Mouse (Mus musculus) left cerebral cortex, adult 2 months (tissue): Measurements from ENCODE around the gene Fanca. TPM values are rescaled to one million over a fixed set of nuclear protein-coding genes. Genes with fewer than 3 reads are reported as not detected.

Source experiments
- DNase-seq, 2 experiments: peaks; one replicate each; pipeline ENCODE4 v3.0.0; 2021 to 2022; ENCODE audit warnings: low spot score in 2 of 2, mixed read lengths in 1 of 2; ENCODE audit errors: extremely low spot score in 1 of 2
- H3K27ac ChIP-seq: fragments of 200-600 bp; 2 replicates; pipeline ENCODE4 v1.8.1; 2022
- H3K4me3 ChIP-seq: fragments of 200-600 bp; 2 replicates; pipeline ENCODE4 v1.8.1; 2022
- CTCF ChIP-seq: fragments of 200-600 bp; IDR thresholded peaks from 2 replicates; pipeline ENCODE4 v1.8.1; 2022; ENCODE audit warnings: antibody characterized with exemption, mild to moderate bottlenecking, moderate library complexity
- intact Hi-C: fragments of 180-260 bp; cut with DNase I; formaldehyde crosslinking; loops from one replicate; pipeline ENCODE4 v1.15.1; 2025
- long read RNA-seq, 2 experiments: library from polyadenylated mRNA; stranded (forward); transcript quantifications; one replicate each; pipeline ENCODE4 v2.0.0; 2021; ENCODE audit warnings: borderline mapping rate in 2 of 2
- total RNA-seq, 2 experiments: library from RNA; stranded (reverse); gene quantifications; 2 replicates each; pipeline ENCODE4 v1.2.3; 2021

Gene Fanca
- 1 to 10 TPM; 3.1 to 3.7 TPM for total RNA-seq
- long read RNA-seq, experiment 1: 0 reads
- long read RNA-seq, experiment 2: 0 reads

DNA sequence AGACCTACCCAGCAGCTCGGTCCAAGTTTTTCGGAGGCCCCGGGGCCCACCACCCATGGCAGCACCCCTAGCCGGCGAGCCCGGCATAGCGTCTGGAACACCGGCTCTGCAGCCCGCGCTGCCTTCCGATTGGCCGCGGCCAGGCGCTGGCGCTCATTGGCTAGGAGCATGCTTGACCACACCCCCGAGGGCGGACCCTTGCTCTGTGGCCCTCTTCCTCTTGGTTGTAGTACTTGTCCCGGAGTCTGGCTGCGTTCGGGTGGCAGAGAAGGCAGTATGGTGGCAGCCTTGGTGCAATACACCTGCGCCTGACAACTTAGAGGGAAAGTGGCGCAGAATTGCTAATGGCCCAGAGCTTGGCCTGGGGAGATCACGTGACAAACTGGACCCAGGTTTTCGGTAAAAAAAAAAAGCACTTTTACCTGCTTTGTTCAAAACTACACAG is at the start of gene Fanca:
Gene Fanca, minus strand, starts transcription at position 110 of the 445 bp plus-strand sequence.
- intact Hi-C loops: loop anchor here (2.0 kb wide), 1 partner anchor 34 kb away; no protein-coding TSS in a partner anchor
- peak; percentile 36 for TF ChIP-seq CTCF
- DNase-seq: peak; percentile 88 to 90
- Histone ChIP-seq H3K27ac (no peak within 1 kb of the TSS), H3K4me3 (peak within 1 kb of the TSS; percentile 45)

DNA sequence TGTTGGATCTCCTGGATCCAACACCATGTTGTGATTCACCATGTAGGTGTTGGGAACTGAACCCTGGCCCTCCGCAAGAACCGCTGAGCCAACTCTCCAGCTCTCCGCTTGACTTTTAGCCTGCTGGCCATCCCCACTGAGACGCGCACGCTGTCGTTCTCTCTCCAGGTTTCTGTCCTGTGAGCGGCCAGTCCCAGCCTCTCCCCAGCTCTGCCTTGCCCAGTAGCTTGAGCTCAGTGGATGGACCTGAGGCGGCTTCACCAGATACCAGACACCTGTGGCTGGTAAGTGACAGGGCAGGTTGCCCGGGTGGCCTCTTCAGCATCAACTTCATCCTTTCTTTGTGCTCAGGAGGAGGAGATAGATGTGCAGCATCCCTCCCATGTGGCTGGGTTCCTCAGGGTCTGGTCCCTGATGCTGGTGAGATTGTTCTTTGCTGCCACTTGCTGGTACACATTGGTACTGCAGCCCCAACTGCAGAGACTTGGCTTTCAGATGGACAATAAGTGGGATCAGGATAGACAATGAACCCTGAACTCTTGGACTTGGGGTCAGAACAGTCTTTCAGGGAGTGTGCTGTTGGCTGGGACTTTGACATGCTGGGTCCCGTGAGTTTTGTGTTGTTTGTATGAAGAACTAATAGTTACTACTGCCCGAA is 42.8 kb upstream of the Fanca start:
- H3K4me3 ChIP-seq: no peak overlapping the region
- TF ChIP-seq CTCF: peak; percentile 97
- DNase-seq: peak; percentile 75 to 85
- no peak overlapping the region for H3K27ac ChIP-seq
- intact Hi-C loops: loop anchor here (1.0 to 10.0 kb wide), 2 partner anchors 42 to 106 kb away; partner anchors contain the start of genes Vps9d1 and Zfp276

DNA sequence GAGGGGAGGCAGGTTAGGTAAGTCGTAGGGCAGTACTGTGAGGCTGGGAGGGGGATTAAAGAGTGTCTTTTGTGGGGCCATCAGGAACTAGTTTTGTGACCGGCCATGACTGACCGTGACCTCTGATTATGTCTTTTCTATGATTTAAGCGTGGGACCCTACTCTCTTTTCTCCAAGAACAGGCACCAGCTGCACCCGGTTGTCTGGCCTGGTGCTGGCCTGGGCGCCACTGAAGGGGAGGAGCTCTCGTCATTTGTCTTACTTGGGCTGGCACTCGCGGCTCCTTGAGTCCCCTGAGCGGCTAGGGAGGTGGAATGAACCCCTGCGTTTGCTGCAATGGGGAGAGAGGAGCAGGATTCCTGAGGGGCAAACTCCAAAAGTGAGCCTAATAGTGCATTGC is 34.8 kb upstream of the Fanca start:
- TF ChIP-seq CTCF: no peak
- no peak for DNase-seq
- no peak overlapping the region for H3K27ac ChIP-seq
- intact Hi-C loops: loop anchor here (2.0 kb wide), 1 partner anchor 34 kb away; the partner anchor contains the start of gene Fanca
- H3K4me3 ChIP-seq: no peak overlapping the region

DNA sequence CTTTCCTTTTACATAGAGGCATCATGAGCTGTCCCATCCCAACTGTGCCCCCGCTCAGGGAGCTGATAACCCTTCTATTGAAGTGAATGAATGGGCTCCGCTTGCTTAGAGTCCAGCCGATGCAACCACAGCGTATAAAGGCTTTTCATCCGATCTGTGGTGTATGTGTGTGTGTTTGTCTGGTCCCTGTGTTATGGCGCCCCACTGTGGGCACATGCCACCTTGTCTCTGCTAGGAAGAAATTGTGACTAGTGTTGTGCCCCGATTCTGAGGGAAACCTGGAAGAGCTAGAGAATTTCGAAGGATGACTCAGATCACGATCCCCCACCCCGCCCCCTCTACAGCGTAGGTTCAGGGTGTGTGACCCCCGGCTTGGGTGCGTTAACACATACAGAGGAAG is 34.4 kb upstream of the Fanca start:
- intact Hi-C loops: loop anchor here (2.0 kb wide), 1 partner anchor 34 kb away; the partner anchor contains the start of gene Fanca
- no peak overlapping the region for H3K4me3 ChIP-seq
- TF ChIP-seq CTCF: peak; percentile 56
- peak in 1 of 2 experiments; percentile 47 for DNase-seq
- H3K27ac ChIP-seq: no peak overlapping the region

DNA sequence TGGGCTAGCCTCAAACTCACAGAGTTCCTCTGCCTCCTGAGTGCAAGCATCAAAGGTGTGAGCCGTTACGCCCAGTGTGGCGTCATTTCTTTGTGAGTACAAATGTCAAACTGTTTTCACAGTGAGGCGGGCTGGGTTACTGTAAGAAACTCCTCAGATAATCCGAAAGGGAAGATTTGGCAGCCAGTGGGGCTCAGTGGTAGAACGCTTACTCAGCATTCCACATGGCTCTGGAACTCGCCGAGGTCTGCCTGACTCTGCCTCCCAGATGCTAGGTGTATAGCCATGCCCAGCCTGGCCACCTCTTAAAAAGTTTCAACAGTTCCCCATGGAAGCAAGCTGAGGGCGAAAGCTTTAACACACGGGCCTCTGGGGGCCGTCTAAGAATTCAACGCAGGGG is 33.7 kb upstream of the Fanca start:
- intact Hi-C loops: loop anchor here (2.0 kb wide), 1 partner anchor 33 kb away; the partner anchor contains the start of gene Fanca
- no peak for DNase-seq
- H3K4me3 ChIP-seq: no peak overlapping the region
- H3K27ac ChIP-seq: no peak overlapping the region
- no peak for TF ChIP-seq CTCF

GRCm38 (mm10) chr8:123349073-123349472 is 30.7 kb upstream of the Fanca start:
- intact Hi-C loops: no loop called here

GRCm38 (mm10) chr8:123348237-123348843 is 30.0 kb upstream of the Fanca start:
- H3K4me3 ChIP-seq: no peak overlapping the region
- H3K27ac ChIP-seq: no peak overlapping the region
- DNase-seq: no peak
- TF ChIP-seq CTCF: no peak
- intact Hi-C loops: no loop called here

More at GRCm38 (mm10) chr8:123349073-123349472, 30.7 kb upstream of the Fanca start:
- no peak for TF ChIP-seq CTCF
- H3K27ac ChIP-seq: no peak overlapping the region
- no peak for DNase-seq
- no peak overlapping the region for H3K4me3 ChIP-seq

DNA sequence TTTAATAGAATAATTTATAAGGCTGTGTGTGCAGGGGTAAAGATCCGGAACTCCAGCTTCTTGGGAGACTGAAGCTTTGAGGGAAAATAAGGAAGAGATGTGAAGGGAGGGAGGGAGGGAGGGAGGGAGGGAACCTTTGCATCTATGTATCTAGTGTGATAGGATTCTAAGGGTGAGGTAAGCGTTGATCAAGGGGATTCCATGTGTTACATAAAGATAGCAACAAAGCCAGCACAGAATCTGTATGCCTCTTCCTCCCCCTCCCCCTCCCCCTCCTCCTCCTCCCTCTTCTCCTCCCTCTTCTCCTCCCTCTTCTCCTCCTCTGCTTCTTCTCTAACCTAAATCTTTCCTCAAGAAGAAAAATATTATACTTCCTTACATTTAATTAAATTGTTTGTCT is 28.9 kb upstream of the Fanca start:
- Histone ChIP-seq H3K4me3 (no peak overlapping the region), H3K27ac (no peak overlapping the region)
- intact Hi-C loops: no loop called here
- TF ChIP-seq CTCF: no peak
- no peak for DNase-seq

DNA sequence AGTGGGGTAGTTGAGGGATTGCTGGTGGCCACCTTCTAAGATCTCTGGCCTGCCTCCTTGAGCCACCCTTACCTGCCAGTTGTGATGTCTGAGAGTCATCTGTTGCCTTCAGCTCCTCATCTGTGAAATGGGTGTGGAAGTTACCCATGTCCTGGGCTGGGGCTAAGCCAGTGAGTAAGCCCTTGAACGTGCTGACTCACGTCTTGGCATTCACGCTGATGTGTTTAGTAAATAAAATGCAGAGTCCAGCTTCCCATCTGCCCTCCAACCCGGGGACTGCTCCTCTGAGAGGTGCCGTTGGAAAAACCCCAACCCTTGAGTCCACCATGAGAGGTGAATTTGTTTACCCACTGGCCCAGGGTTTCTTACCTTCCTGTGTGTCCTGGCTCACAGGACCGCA is 27.5 kb upstream of the Fanca start:
- TF ChIP-seq CTCF: no peak
- no peak for DNase-seq
- Histone ChIP-seq H3K27ac (no peak overlapping the region), H3K4me3 (no peak overlapping the region)
- intact Hi-C loops: no loop called here

GRCm38 (mm10) chr8:123345135-123345534 is 26.8 kb upstream of the Fanca start:
- TF ChIP-seq CTCF: no peak

GRCm38 (mm10) chr8:123343422-123343821 is 25.0 kb upstream of the Fanca start:
- DNase-seq: no peak
- intact Hi-C loops: no loop called here
- H3K27ac ChIP-seq: no peak overlapping the region
- H3K4me3 ChIP-seq: no peak overlapping the region
- no peak for TF ChIP-seq CTCF

More at GRCm38 (mm10) chr8:123345135-123345534, 26.8 kb upstream of the Fanca start:
- DNase-seq: no peak
- intact Hi-C loops: no loop called here
- no peak overlapping the region for H3K27ac ChIP-seq
- no peak overlapping the region for H3K4me3 ChIP-seq

GRCm38 (mm10) chr8:123342911-123343310 is 24.5 kb upstream of the Fanca start:
- TF ChIP-seq CTCF: no peak
- Histone ChIP-seq H3K27ac (no peak overlapping the region), H3K4me3 (no peak overlapping the region)
- intact Hi-C loops: no loop called here
- no peak for DNase-seq
